Mouse (Mus musculus) common myeloid progenitor, adult 5-6 weeks (primary cell): ENCODE measurements around the gene Hoxa13. TPM values are rescaled to one million over a fixed set of nuclear protein-coding genes. Genes with fewer than 3 reads are reported as not detected.

Source experiments
- ATAC-seq: replicated peaks from 2 replicates; pipeline ENCODE4 v1.8.0; 2016; ENCODE audit warnings: low read depth, mild to moderate bottlenecking, moderate TSS enrichment, inconsistent platforms; ENCODE audit not compliant: poor library complexity, severe bottlenecking
- total RNA-seq: library from RNA; stranded (forward); fragments of 200-1000, 187-1606 nt; gene quantifications from 2 replicates; pipeline ENCODE4 v1.2.3, GENCODE M21; 2017

The Hoxa13 gene
- total RNA-seq, 1 experiment from 2014 or later = not detected

DNA sequence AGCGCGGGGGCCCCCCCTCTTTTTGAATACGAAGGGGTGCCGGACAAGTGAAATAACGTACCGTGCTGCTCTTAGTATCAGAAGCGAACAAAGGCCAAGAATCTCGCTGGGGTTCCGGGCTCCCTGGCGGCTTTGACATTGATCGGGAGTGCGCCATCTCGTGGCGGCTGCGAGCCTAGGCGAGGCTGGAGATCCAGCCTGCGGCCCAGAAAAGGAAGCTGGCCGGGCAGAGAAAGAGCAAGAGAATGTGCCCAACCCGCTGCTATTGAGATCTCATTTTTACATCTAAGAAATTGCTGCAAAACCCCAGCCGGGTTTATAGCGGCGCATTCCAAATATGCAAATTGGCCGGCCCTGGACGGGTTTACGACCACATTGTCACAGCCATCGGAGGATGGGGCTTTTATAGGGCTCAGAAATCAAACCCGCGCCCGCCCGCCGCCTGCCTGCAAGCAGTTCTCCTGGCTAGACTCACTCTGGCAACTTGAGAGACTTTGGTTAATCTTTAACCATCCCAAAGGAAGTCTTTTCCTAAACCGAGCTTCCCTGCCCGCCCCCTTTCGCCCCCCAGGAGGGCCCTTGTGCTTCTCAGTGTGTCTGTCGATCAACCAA is 20.2 kb downstream of the Hoxa13 start, which contains the start of gene Hoxa10:
Hoxa10 (minus strand) TSS at position 466 of the 612 bp plus-strand sequence.
- ATAC-seq = peak; percentile 87

DNA sequence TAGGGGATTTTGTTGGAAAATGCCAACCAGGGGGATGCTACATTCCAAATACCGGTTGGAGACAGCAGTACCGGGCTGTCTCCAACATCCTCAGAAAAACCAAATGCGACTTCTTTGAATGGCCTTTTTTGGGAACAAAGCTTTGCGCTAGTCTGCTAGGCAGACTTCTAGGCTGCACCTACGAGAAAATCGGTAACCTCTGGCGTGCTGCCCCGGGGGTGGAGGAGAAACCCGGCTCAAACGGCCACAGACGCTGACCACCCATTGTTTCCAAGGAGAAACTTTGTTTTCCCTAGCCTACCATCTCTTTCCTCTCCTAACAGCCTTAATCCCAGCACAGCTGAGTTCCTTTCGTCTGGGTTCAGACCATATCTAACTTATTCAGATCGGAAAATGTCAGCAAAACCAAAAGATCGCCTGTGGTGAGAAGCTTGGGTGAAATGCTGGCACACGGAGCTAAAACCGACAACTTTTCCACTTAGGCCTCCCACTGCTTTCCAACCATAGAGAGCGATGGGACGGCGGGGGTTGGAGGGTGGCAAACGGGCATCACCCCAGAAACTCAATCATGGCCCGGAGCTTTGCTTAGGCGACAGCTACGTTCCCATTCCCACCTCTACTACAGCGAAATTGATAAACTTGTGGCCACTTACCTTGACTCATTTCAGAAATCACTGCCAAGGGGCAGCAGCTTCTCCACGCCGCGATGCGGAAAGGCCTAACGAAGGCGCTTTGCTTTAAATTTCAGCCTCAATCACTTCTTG is 20.9 kb downstream of the Hoxa13 start:
- no peak for ATAC-seq

DNA sequence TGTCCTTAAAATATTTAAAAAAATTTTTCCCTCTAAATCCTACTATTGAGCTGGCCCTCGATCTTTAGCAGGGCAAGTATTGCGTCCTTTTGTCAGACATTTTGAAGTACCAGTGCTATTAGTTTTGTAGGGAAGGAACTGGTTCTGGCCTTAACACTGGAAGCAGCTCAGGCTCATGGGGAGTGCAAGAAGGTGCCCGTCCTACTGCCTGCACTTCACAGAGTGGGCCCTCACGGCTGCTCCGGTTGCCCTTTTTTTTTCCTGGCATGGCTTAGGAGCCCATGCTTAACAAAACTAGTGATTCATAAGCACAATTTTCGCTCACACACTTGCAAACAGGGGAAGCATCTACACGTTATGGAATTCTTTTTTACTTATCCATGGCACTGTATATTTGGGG is 21.7 kb downstream of the Hoxa13 start:
- no peak for ATAC-seq

DNA sequence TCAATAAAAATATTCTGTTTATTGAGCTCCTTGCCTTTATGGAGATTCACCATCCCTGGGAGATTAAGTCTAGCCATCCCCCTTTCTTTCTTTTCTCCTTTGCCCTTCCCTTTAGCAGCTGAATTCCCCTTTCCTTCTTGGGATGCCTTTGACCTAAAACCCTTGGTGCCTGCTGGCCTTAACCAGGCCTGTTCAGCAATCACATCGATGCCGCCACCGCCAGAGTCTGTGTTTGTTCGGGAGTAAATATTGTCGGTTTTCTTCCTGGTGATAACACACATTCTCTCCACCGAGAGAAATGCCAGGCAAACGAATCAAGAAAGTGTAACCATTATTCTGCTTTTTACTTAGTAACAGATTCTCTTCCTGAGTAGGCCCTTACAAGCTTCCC is 22.5 kb downstream of the Hoxa13 start:
- ATAC-seq = no peak

DNA sequence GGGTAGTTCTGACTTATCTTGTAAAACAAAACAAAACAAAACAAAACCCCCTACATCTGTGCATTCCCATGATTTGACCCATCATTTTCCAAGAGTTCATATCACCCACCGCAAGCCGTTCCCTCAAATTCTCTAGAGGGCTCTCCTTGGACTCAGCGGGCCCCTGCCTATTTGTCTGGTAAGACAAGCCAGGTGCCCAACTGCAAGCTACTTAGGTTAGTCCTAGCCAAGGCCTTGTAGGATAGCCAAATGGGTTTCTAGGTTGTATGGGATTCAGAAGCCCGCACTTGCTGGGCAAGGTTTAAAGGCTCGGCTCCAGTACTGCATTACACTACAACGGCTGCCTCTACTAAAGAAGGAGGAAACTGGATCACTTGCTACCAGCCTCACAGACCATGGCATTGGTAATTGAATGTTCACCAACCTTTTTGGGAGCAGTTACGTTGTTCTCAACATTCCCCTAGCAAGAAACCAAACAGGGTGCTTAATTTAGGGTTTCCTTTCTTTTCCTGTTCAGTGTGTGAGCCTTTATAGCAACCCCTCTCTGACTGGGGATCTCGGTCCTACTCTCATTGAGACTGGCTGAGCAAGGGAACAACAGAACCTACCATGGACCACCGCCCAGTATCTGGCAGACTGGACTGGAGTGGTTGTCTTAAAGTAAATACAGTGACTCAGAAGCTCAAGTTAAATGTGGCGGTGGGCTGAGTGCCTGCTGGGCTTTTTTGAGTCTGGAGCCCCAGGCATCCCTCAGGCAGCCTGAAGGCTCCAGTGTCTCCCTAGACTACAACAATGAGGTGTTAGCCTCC is 23.1 kb downstream of the Hoxa13 start:
- no peak for ATAC-seq

DNA sequence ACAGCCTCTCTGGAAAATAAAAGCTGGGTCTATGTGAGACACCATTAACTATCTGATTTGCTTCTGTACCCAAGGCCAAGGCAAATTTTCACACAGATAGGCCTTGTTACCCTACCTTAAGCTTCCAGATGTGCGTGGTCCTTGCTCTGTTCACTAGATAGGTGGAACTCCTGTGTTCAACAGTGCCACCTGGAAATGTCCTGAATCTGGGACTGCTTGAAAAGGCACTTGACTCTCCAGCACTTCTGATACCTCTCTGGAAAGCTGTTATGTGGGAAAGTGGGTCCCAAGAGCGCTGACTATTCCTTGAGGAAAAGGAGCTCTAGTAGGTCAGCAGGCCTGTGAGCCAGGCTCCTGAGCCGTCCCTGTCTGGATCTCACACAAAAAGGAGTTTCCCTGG is 23.9 kb downstream of the Hoxa13 start:
- ATAC-seq = no peak

DNA sequence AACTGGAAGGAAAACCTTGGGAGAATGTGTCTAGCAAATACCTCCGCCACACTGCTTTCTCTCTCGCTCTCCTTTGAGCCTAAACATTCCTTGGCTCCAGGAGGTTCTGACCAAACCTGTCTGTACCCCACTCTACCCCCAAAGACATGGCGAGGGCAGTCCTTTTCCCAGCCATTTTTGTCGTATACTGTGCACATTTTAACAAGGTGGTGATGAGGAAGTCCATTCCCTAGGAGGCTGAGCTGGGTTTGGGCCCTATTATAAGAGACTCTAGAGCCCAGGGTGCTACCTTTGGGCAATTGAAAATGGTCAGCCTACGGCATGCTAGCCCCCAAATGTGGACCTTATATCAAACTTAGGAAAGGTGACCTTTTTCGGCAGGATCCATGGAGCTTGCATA is 24.8 kb downstream of the Hoxa13 start:
- no peak for ATAC-seq

DNA sequence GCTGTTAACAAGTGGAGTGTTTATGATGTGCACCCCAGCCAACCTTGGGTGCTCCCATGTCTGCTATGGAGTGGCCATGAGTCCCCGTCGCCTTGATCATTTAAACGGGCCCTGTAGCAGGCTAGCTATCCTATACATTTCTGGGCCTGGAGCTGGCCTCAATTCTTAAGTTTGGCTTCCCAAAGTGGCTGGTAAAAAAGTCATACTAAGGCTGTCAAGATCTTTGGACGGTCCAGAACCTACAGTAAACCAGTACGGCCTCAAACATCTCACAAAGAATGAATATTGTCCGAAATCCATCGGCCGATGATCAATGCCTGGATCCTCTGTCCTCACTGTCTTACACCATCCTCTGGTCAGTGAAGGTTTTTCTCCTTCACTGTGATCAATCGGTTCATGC is 25.4 kb downstream of the Hoxa13 start:
- ATAC-seq = no peak

DNA sequence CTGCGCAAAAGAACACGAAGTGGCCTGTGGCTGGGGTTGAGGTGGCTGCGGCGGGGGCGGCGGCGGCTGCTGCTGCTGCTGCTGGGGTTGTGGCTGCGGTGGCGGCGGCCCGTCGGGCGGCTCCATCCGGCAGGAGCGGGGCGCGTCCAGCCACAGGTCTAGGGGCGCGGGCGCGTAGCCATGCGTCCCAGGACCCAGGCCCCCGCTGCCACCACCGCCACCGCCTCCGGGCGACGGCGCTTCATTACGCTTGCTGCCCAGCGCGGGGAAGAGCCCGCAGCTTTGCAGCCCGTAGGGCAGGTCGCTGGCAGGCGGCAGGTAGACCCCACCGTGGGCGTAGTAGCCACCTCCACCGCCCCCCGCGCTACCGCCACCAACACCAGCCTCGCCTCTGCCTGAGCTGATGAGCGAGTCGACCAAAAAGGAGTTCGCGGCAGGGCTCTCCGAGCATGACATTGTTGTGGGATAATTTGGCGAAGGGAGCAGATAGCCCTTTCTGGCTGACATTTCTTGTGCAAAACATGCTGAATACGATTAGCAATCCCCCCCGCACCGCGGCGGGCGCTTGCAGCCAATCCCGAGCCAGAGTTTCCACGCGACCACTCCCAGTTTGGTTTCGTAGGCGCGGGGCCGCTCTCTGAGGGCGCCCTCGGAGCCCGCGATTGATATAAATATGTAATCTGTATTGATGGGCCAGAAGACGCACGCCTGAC is 26.1 kb downstream of the Hoxa13 start:
- no peak for ATAC-seq

DNA sequence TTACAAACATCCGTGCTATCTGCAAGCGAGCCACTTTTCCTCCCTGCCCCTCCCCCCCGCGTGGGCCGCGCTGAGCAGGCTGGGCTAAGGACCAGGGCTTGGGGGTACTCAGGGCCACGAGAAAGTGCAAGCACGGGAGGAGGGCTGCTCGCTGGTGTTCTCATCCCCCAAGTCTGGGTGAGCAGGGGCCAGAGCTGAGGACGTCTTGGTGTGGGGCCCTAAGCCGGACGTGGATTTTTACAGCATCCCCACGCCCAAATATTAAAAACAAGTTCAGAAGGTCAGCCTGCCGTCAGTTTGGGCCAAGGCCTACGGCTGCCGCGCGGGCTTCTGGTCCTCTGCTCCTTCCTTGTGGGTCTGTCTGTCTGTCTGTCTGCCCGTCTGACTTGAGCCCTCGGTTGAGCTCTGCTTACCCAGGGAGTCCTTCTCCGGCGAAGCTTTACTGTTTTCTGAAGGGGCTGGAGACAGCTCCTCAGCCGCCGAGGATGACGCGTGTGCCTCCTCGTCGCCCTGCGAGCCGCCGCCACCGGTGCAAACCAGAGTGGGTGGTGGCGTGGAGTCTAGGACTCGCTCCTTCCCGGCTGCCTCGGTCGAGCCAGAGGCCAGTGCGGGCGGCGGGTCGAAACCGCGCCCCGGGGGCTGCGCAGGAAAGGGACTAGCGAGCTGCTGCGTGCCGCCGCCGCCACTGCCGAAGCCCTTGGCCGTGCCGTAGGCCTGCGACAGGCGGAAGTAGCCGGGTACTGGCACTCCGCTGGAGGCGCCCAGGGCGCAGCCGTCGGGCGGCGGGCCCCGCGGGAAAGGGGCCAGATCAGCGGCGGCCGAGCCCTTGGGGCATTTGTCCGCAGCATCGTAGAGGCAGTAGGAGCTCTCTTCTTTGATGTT is 26.9 kb downstream of the Hoxa13 start:
- 0 out of 2 replicates have a peak, but pooled peaks have one; percentile 16 for ATAC-seq

DNA sequence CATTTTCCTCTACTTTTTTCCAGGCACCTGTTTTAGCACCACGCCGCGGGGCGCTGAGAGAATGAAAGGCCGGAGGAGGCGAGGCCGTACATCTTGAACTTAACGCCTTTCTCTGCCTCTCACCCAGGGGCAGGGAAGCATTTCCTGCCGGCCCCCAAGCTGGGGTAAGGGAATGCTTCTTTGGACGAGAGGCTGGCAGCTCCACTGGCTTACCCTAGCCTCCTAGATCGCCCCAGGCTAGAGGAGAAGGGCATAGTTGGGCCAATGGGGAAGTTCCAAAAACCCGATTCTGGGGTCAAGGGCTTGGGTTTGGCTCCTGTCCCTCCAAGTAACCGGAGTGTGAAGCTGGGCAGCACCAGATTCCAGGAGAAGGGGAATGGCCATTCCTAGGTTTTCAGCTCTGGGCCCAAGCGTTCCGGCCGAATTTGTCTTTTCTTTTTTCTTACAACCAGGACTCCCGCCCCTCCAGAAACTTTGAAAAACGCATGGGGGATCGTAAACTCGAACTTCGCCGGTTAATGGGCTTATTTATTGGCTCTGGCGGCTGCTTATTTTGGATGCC is 27.6 kb downstream of the Hoxa13 start:
- ATAC-seq = no peak

DNA sequence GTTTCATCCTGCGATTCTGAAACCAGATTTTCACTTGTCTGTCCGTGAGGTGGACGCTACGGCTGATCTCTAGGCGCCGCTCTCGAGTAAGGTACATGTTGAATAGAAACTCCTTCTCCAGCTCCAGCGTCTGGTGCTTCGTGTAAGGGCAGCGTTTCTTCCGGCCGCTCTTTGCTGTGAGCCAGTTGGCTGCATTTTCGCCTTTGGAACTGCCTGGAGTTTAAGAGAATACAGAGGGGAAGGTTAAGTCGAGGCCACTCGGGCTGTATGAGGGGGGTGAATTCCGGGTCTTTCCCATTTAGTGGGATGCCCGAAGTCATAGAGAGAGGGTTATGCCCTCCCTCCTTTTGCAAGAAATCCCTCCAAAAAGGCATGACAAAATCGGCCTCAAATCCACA is 28.1 kb downstream of the Hoxa13 start:
- peak; percentile 22; the same call in 1 of the 2 replicates for ATAC-seq

DNA sequence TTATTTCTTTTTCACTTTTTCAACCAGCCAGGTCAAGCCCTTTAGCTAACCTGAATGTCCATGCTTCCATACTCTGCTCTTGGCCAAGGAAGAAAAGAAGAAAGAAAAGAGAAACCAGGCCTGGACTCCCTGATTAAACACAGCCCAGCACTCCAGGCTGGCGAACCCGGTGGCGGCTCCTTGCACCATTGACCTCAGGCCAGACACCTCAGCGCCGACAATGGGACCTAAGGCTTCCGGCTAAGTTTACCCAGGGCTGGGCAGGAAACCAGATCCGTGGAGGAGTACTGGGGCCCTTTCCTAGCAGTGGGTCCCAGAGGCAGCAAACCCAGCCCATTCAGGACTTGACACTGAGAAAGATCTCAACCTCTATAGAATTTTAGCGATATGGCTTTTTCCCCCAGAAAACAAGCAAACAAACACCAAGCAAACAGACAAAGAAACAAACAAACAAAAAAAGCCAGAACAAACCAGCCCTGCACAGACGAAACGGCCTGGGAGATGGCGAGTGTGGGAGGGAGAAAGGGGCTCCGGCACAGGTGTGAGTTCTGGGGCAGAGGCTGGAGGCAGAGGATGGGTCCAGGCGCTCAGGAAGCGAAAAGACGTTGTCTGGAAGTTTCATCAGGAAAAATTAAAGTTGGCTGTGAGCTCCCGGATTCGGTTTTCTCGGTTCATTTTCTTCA is 28.7 kb downstream of the Hoxa13 start:
- no peak for ATAC-seq

DNA sequence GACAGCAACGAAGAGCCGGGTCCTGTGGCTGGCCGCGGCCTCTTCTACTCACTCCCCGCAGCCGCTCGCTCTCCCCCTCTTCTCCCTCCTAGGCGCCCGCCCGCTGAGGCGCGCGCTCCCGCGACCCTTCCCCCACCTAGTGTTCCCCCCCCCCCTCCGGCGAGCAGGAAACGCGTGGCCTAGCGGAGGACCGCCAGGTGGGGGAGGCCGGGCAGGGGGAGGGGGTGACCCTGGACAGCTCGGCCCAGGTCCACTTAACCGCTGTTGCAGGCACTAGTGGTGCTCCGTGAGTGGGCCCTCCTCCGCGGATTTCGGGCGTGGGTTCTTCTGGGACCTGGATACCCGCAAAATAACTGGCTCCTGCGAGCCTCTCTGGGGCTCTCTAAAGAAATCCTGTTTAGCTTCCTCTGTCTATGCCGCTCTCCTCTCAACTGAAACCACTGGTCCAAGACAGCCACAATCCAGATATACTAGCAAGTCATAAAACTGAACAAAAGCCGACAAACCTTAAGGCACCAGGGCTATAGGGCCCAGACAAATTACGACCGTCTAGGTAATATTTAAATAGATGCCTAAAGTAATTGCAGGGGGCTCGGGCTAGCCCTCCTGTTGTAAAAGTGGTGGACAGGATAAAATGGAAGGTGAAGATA is 30.0 kb downstream of the Hoxa13 start, which contains the start of gene Hoxa9:
Hoxa9 (minus strand) TSS at position 574 of the 650 bp plus-strand sequence.
- ATAC-seq = no peak

DNA sequence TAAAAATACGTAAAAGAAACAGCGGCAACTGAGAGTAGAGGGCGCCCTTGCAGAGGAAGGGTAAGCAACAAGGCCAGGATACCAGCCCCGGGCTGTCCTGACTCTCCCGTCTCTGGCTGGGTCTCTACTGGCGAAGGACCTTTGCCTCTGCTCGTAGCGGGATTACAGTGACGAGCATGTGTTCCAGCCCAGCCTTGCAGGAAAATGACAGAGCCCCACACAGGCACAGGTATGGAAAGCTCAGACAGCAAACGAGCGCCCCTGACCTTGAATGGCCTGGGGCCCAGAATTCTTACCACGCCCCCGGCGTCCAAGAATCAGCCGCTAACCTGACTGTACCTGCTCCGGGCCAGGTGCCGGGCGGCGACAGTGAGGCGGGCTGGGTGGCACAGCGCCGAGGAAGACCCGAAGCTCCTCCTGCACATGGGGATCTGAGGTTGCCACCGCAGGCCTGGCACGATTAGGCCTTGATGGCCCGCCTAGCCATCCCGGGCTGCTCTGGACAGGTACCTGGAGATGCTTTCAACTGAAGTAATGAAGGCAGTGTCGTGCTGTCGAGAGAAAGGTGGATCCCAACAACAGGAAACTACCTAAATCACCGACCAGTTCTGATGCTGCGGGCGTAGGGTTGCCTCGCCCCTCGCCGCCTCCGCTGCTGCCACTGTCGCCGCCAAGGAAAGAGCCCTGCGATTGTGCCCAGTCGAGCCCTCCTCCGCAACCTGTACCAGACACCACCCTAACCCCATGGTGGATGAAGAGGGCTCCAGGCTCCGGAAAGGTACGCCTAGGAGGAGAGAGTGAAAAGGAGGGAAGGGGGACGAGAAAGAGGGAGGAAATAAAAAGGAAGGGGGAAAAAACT is 30.9 kb downstream of the Hoxa13 start:
- no peak for ATAC-seq

DNA sequence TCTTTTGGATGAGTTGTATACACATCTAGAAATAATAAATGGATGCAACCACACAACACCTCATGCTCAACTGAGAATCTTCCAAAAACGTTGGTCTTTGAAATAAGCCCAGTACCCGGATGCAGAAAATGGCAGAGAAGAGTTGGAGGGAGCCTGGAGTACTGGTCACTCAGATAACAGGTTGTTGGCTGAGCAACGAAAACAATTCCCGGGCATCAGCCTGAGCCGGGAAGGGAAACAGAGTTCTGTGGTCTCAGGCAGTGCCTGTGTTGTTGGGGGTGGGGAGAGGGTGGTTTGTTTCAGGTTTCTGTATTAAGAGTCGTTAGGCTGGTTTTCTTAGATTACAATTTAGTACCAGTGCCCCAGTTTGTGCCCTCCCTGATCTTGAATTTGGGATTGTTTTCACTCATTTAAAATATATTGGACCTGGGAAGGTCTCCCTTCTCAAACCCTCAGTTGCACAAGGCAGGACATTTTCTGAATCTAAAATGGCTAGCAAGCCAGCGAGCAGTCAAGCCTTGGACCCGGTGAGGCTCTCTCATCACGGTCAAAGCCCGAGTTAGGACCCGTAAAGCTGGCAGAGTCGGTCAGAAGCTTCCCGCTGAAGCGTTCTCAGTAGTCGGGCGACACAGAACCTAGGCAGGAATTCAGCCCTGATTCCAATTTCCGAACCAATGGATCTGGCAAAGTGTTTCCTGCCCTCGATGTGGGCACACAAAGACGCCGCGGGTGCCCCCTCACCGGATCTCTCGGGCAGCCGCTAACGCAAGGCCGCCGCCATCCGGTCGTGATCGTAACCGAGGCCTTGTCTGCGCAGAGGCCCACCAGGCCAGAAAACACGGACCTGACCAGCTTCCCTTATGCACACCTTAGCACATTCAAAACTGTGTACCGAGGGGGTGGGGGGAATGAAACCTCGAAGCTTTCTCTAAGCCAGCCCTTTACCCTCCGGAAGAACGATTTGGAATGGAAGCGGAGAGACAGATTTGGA is 31.9 kb downstream of the Hoxa13 start:
- no peak; the same call in 1 of the 2 replicates for ATAC-seq
